Mouse (Mus musculus) kidney, adult 2 months (tissue): Measurements from ENCODE around the gene Svbp.

Source experiments
- CTCF ChIP-seq: fragments of 200-500 bp; conservative IDR thresholded peaks from 2 replicates; pipeline ENCODE4 v1.5.1; 2011; ENCODE audit warnings: low read depth, mild to moderate bottlenecking, control low read depth, low read length, moderate library complexity, mixed read lengths; ENCODE audit not compliant: insufficient read depth, insufficient read length
- POLR2A ChIP-seq: fragments of 200-500 bp; IDR thresholded peaks from one replicate; pipeline ENCODE4 v1.6.1; 2011; ENCODE audit warnings: low read depth, low read length, control low read depth

- TF ChIP-seq CTCF (no peak), POLR2A (no peak)
Measured at GRCm38 (mm10) chr4:119191273-119191672, 3.8 kb upstream of the Svbp start.
